Mouse (Mus musculus): ENCODE results near the gene Mmp27. TPM values are rescaled to one million over a fixed set of nuclear protein-coding genes. Genes with fewer than 3 reads are reported as not detected.

Gene Mmp27
- not detected for total RNA-seq (2021)

DNA sequence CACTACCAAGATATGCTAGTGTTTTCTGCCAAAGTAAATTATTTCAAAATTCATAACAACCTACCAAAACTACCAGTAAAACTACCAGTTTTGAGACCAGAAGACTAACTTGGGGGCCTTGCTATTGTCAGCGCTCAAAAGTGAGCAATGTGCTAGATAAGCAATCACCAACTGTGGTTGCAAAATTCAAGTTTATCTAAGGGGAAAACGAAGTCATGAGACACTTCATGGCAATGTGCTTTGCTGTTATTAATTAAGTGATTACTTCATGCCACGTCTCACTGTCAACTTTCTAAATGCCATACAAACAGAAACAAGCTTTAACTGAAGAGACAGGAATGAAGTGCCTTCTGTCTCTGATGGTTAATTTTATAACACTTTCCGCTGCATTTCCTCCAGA is at the start of gene Mmp27:
Gene Mmp27, plus strand, starts transcription at position 235 of the 400 bp plus-strand sequence.
- DNase-seq (ENCODE audit: low spot score in 2 of 2): no peak
- intact Hi-C loops (cut with DNase I): no loop called here

- DNase-seq (ENCODE audit: low spot score in 2 of 2): no peak
- intact Hi-C loops (cut with DNase I): no loop called here
Observed at GRCm38 (mm10) chr9:7526255-7526940, 44.8 kb upstream of the Mmp27 start.

- intact Hi-C loops (cut with DNase I): no loop called here
- DNase-seq (ENCODE audit: low spot score in 2 of 2): no peak
Observed at GRCm38 (mm10) chr9:7542763-7543162, 28.4 kb upstream of the Mmp27 start.

DNA sequence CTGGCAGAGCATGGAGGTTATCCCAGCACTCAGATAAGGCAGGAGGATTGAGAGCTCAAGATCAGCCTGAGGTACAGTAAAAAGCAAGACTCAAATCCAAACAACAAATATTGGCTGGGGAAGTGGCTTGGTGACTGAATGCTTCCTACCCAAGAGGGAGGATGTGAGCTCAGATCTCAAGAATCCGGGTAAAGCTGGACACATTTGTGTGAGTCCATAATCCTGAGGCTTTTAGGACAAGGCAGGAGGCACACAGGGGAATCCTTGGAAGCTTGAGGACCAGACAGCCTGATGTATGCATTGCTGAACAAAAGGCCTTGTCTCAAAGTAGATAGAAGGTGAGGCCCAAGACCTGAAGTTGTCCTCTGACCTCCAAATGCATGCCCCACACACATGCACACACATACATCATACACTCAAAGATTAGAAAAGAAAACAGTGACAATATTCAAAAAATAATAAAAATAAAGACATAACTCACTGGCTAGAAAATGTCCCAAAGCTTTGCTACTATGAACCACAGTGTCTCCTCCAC is 26.2 kb upstream of the Mmp27 start:
- intact Hi-C loops (cut with DNase I): no loop called here
- no peak for DNase-seq (ENCODE audit: low spot score in 2 of 2)

DNA sequence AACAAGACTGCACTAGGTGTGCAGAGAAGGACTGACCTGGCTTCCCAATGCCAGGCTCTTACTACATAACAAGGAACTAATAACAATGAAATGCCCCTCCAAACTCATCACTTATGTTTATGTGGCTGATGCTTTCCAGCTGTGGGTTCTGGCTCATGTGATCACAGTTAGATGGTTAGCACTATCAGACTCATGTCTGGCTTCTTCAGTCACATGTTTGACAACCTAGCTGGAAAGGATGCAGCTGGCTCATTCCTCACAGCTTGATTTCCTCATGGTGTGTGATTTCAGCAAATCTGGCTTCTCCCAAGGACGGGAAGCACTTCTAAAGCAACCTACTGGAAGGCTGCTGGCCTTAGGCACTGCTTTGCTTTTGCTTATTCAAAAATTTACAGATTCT is 25.7 kb upstream of the Mmp27 start:
- no peak for DNase-seq (ENCODE audit: low spot score in 2 of 2)
- intact Hi-C loops (cut with DNase I): no loop called here

- intact Hi-C loops (cut with DNase I): no loop called here
- DNase-seq (ENCODE audit: low spot score in 2 of 2): no peak
Observed at GRCm38 (mm10) chr9:7545920-7546319, 25.3 kb upstream of the Mmp27 start.

DNA sequence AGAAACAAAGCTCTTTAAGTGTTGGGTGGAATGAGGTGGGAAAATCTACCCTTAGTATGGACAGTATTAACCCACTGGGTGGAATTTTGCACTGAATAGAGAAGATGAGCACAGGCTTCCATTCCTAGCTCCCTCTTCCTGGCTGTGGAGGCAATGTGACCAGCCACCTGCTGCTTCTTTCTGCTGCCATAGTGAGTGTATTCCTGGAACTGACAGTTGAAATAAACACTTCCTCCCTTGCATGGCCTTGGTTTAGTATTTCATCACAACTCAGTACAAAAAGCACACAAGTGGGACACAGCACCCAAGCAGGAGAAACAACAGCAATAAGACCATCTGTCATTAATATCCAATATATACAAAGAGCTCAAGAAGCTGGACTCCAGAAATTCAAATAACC is 19.3 kb upstream of the Mmp27 start:
- DNase-seq (ENCODE audit: low spot score in 2 of 2): no peak
- intact Hi-C loops (cut with DNase I): no loop called here

- intact Hi-C loops (cut with DNase I): no loop called here
- DNase-seq (ENCODE audit: low spot score in 2 of 2): no peak
Observed at GRCm38 (mm10) chr9:7553536-7553935, 17.7 kb upstream of the Mmp27 start.

DNA sequence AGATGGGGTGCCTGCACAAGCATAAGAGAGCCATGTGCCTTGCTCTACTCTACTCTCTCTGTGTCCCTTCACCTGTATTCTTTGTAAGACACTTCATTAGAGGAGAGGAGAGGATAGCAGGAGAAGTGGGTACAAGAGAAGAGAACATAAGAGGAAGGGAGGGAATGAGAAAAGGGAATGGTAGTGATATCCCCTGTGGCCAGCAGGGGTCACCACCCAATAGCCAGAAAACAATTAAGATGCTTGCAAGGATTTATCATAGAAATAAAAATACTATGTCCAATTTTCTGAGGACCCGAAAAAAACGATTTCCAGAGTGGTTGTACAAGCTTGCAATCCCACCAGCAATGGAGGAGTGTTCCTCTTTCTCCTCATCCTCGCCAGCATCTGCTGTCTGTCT is 16.8 kb upstream of the Mmp27 start:
- intact Hi-C loops (cut with DNase I): no loop called here
- DNase-seq (ENCODE audit: low spot score in 2 of 2): peak in 1 of 2 experiments; percentile 8

- no peak for DNase-seq (ENCODE audit: low spot score in 2 of 2)
- intact Hi-C loops (cut with DNase I): no loop called here
Observed at GRCm38 (mm10) chr9:7558221-7559017, 12.8 kb upstream of the Mmp27 start, which contains the start of gene Mmp8. Gene Mmp8 (plus strand): TSS chr9:7558456.

GRCm38 (mm10) chr9:7560026-7560425 is 11.2 kb upstream of the Mmp27 start:
- no peak for DNase-seq (ENCODE audit: low spot score in 2 of 2)
- intact Hi-C loops (cut with DNase I): no loop called here

DNA sequence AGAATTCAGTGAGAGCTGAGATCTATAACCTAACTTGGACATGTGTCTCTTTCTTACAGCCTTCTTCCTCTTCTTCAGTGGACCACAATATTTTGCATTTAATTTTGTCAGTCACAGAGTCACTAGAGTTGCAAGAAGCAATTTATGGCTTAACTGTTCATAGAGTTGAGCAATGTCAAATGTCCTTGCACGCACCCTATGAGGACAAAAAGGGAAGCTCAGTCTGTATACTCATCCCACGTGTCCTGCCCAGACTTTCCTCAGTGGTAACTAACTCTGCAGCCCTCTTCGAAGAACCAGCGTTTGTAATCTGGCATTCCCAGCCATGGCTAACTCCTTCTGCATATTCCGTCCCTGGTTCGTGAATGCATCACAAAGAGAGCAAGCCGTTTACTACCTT is 3.8 kb upstream of the Mmp27 start:
- no peak for DNase-seq (ENCODE audit: low spot score in 2 of 2)
- intact Hi-C loops (cut with DNase I): no loop called here

DNA sequence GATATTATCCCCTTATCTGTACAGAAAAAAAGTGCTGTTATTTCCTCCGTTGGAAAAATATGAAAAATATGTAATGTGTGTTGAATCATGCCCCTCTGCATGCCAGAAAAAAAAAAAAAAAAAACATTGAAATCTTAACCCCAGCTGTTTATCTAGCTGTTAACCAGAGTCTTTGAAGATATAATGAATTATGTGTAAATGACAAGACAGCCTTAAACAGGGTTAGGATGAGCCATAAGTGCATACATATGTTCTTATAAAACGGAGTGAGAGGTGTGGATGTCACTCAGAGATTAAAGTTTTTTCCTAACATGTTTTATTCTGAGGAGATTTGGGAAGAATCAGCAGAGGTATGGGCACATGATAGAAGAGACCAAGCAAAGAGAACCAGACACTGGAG is 3.3 kb upstream of the Mmp27 start:
- intact Hi-C loops (cut with DNase I): no loop called here
- no peak for DNase-seq (ENCODE audit: low spot score in 2 of 2)

- no peak for DNase-seq (ENCODE audit: low spot score in 2 of 2)
- intact Hi-C loops (cut with DNase I): no loop called here
Observed at GRCm38 (mm10) chr9:7570485-7570884, 711 bp upstream of the Mmp27 start.

- no peak for DNase-seq (ENCODE audit: low spot score in 2 of 2)
- intact Hi-C loops (cut with DNase I): no loop called here
Observed at GRCm38 (mm10) chr9:7572188-7572587, 992 bp downstream of the Mmp27 start.

GRCm38 (mm10) chr9:7572663-7573308 is 1.6 kb downstream of the Mmp27 start:
- intact Hi-C loops (cut with DNase I): no loop called here
- DNase-seq (ENCODE audit: low spot score in 2 of 2): no peak

DNA sequence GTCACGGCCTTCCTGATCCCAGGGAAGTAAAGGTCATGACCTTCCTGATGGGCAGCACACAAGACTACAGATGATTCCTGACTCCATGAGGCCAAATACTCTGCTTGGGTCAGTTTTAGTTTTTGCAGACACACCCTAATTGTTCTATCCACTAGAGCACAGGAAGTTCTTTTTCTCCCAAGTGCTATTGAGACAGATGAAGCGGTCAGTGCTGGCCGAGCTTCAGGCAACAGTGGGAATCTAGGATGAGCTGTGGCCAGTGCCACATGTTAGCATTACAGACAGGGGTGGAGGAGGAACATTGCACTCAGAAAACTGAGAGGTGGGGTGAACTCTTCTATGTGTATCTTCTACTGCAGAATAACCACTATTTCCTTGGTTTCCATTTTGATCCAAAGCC is 4.3 kb downstream of the Mmp27 start:
- intact Hi-C loops (cut with DNase I): no loop called here
- DNase-seq (ENCODE audit: low spot score in 2 of 2): no peak

DNA sequence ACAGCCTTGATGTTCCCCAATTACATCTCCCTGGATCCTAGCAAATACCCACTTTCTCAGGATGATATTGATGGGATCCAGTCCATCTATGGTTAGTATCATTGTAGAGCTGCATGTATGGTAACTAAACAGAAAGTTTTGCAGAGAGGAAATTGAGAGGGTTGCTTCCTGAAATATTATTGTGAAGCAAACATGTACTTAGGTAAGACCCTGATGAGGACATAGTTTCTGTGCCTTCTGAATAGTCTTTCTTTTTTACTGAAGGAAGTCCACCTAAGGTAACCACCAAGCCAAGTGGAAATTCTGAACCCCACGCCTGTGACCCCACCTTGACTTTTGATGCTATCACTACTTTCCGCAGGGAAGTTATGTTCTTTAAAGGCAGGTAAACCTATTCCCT is 6.2 kb downstream of the Mmp27 start:
- DNase-seq (ENCODE audit: low spot score in 2 of 2): no peak
- intact Hi-C loops (cut with DNase I): no loop called here

DNA sequence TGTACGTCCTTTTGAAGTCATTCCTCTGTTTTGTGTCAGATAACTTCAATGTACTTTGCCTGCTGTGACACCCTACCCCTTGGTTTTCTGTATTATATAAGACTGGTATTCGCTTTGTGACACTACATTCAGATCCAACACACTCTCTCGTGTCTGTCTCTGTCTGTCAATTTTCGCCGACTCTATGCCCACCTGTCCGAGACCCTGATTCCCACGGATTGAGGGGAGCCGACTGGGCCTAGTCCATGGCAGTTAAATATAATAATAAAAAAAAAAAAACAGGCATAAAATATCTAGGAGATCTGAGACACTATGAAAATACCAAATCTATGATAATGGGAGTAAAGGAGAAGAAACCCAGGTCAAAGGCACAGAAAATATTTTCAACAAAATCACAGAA is 18.9 kb downstream of the Mmp27 start:
- intact Hi-C loops (cut with DNase I): loop anchor here (5.0 kb wide), 1 partner anchor 298 kb away; no protein-coding TSS in a partner anchor

GRCm38 (mm10) chr9:7593272-7593812 is 22.1 kb downstream of the Mmp27 start:
- intact Hi-C loops (cut with DNase I): loop anchor here (5.0 kb wide), 1 partner anchor 301 kb away; no protein-coding TSS in a partner anchor
- no peak for DNase-seq (ENCODE audit: low spot score in 2 of 2)

More for the DNA sequence above, 18.9 kb downstream of the Mmp27 start:
- no peak for DNase-seq (ENCODE audit: low spot score in 2 of 2)

All from left cerebral cortex, postnatal 36 days (tissue).